Mouse (Mus musculus): ENCODE data around the gene Ralgps2.

DNA sequence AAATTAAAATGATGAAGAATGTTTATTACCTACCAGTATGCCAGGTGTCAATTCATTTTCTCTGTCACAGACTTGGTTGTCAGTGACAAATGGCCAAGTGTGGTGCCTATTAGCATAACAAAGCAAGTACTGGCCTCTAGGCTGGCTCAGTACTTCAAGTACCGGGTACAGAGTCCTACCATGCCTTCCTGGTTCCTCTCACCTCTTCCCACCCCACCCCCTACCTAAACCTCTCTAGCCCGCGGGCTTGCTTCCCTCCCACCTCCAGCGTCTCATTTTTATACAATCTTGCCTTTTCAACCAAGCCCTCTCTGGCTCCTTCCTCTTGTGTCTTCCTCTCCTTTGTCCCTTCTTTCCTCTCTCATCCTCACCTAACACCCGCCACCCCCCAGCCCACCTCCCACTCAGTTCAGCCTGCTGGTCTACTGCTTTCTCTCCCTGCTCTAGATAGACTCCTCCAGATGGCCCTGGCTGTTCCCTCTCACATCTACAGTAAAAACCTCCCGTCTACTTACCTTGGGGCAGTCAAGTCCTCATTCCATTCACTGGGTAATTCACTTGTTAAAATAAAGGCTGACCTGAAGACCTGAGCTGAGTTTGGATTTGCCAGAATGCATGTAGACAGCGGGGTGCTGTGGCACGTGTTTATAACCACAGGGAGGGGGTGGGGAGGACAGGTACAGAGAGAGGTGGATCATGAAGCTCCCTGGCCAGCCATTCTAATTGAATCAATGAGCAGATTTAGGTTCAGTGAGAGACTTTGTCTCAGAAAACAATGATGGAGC lies 22.2 kb upstream of the Ralgps2 start:
- TF ChIP-seq CTCF (IDR thresholded peaks at IDR 0.05; ENCODE audit: extremely low read depth, insufficient read depth, insufficient read length, insufficient replicate concordance) (no peak), POLR2A (IDR thresholded peaks at IDR 0.05; ENCODE audit: low read depth, low read length) (no peak)
